Mouse (Mus musculus): ENCODE results near the gene Sh2d3c.

The Sh2d3c gene

GRCm38 (mm10) chr2:32714987-32715425, 5.8 kb upstream of the Sh2d3c start:
- in situ Hi-C loops (cut with MboI; ENCODE audit: unreplicated experiment in 2 of 2): loop anchor here (5.0 kb wide), 1 partner anchor 42 kb away; the partner anchor contains the start of gene Tor2a (in 2 of the 2)

- in situ Hi-C loops (cut with MboI; ENCODE audit: unreplicated experiment in 2 of 2): no loop called here
These were observed 2.1 kb upstream of the Sh2d3c start for GRCm38 (mm10) chr2:32718761-32719160.

GRCm38 (mm10) chr2:32720053-32720452, 802 bp upstream of the Sh2d3c start:
- in situ Hi-C loops (cut with MboI; ENCODE audit: unreplicated experiment in 2 of 2): no loop called here

- in situ Hi-C loops (cut with MboI; ENCODE audit: unreplicated experiment in 2 of 2): no loop called here
These were observed 1.2 kb downstream of the Sh2d3c start for GRCm38 (mm10) chr2:32722046-32722445.

GRCm38 (mm10) chr2:32722581-32722980, 1.7 kb downstream of the Sh2d3c start:
- in situ Hi-C loops (cut with MboI; ENCODE audit: unreplicated experiment in 2 of 2): no loop called here

GRCm38 (mm10) chr2:32724149-32724548, 3.3 kb downstream of the Sh2d3c start:
- in situ Hi-C loops (cut with MboI; ENCODE audit: unreplicated experiment in 2 of 2): no loop called here

GRCm38 (mm10) chr2:32724832-32725790, 4.3 kb downstream of the Sh2d3c start:
- in situ Hi-C loops (cut with MboI; ENCODE audit: unreplicated experiment in 2 of 2): no loop called here

DNA sequence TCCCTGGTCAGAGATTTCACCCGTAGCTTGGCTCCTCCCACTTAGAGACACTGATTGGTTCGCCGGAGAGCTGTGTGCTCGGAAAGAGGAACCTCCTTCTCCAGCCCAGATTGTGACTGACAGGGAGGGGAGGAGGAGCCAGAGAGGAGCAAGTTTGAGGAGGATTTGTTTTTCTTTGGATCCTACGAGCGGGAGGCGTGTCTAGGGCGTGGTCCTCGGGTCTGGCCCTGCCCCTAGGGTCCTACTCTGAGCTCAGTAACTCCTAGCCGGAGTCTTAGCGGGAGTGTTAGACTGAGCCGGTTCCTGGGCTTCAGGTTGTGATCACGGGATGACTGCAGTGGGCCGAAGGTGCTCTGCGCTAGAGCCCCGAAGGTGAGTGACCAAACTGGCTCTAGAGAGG, 6.6 kb downstream of the Sh2d3c start:
- in situ Hi-C loops (cut with MboI; ENCODE audit: unreplicated experiment in 2 of 2): no loop called here

- in situ Hi-C loops (cut with MboI; ENCODE audit: unreplicated experiment in 2 of 2): no loop called here
These were observed 7.6 kb downstream of the Sh2d3c start for GRCm38 (mm10) chr2:32728463-32728862.

GRCm38 (mm10) chr2:32729547-32729946, 8.7 kb downstream of the Sh2d3c start:
- in situ Hi-C loops (cut with MboI; ENCODE audit: unreplicated experiment in 2 of 2): no loop called here

GRCm38 (mm10) chr2:32730854-32731253, 10.0 kb downstream of the Sh2d3c start:
- in situ Hi-C loops (cut with MboI; ENCODE audit: unreplicated experiment in 2 of 2): no loop called here

DNA sequence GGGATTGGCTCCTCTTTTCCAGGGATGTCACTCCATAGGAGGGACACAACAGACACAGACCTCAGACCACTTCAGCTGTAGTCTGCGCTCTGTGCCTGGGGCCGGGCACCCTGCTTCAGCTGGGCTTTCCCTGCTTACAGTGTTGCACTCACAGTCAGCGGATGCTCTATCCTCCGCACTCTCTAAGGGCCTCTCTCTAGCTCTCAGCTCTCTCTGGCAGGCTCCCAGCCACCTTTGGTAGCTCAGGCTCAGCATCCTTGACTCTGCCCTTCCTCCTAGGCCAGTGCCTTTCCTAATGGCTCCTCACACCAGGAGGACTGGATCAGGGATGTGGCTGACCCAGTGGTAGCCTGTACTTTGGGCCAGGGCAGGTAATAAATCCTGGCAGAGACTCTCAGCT, 11.1 kb downstream of the Sh2d3c start:
- in situ Hi-C loops (cut with MboI; ENCODE audit: unreplicated experiment in 2 of 2): no loop called here

GRCm38 (mm10) chr2:32732695-32733094, 11.8 kb downstream of the Sh2d3c start:
- in situ Hi-C loops (cut with MboI; ENCODE audit: unreplicated experiment in 2 of 2): no loop called here

DNA sequence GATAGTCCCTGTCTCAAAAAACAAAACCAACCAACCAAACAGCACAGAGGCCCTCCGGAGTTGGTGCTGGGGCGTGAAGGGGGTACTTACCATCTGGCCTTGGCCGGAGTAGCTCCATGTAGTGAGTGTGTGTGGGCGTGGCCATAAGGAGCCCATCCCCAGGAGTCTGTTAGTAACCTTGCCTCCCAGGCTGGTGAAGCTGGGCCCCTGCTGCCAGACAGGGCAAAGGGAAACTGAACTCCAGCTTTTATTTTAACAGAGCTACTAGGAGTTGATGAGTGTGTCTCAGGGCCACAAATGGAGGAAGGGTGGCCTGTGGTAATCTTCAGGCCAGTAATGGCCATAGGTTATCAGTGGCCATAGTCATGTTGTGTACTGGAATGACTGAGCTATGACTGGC, 13.6 kb downstream of the Sh2d3c start:
- in situ Hi-C loops (cut with MboI; ENCODE audit: unreplicated experiment in 2 of 2): no loop called here

- in situ Hi-C loops (cut with MboI; ENCODE audit: unreplicated experiment in 2 of 2): no loop called here
These were observed 14.1 kb downstream of the Sh2d3c start for GRCm38 (mm10) chr2:32734933-32735332.

GRCm38 (mm10) chr2:32736306-32736829, 15.5 kb downstream of the Sh2d3c start:
- in situ Hi-C loops (cut with MboI; ENCODE audit: unreplicated experiment in 2 of 2): no loop called here

DNA sequence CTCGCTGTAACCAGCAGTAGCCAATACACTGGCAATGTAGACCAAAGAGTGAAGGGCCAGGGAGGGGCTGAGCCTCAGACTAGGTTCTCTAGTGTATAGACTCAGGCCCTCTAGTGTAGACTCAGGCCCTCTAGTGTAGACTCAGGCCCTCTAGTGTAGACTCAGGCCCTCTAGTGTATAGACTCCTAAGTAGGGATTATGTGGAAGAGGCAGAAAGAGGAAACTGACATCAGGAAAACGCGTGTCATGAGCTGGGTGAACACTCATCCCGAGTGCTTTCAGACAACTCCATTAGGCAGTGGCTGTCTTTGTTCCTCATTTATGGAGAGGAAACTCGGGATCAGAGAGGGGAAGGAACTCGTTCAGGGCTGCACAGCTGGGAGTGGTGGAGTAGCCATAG, 16.2 kb downstream of the Sh2d3c start:
- in situ Hi-C loops (cut with MboI; ENCODE audit: unreplicated experiment in 2 of 2): no loop called here

- in situ Hi-C loops (cut with MboI; ENCODE audit: unreplicated experiment in 2 of 2): no loop called here
These were observed 18.5 kb downstream of the Sh2d3c start for GRCm38 (mm10) chr2:32739311-32739710.

- in situ Hi-C loops (cut with MboI; ENCODE audit: unreplicated experiment in 2 of 2): no loop called here
These were observed 20.0 kb downstream of the Sh2d3c start, which contains the start of gene 6330409D20Rik for GRCm38 (mm10) chr2:32740916-32741272. TSS of gene 6330409D20Rik (minus strand) at chr2:32741016.

- in situ Hi-C loops (cut with MboI; ENCODE audit: unreplicated experiment in 2 of 2): no loop called here
These were observed 20.7 kb downstream of the Sh2d3c start for GRCm38 (mm10) chr2:32741273-32742172.

DNA sequence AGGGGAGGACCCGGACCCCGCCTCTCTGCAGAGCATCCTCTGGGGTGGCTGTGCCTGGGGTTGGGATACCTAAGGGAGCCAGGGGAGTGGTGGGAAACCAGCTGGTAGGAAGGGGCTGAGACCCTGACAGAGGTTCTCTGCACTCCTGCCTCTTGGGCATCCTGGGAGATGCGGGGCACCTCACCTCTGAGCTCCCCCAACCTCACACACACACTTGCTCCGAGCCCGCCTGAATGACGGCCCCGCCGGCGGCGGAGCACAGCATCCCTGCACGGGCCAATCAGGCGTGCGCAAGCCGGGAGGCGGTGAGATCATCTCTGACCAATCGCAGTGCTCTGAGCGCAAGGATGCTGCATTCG, 21.3 kb downstream of the Sh2d3c start:
- in situ Hi-C loops (cut with MboI; ENCODE audit: unreplicated experiment in 2 of 2): no loop called here

Data from v-Abl transformed pro-B cells (cell line).